Mouse (Mus musculus): ENCODE data around the gene Exoc5. TPM values are rescaled to one million over a fixed set of nuclear protein-coding genes. Genes with fewer than 3 reads are reported as not detected.
"Not testable (repeated sequence)": the region's sequence is repeated elsewhere in the genome, so short reads cannot be mapped to it uniquely, and the experiment has no call there.

Gene Exoc5
- polyA plus RNA-seq (2015; fragmentation: Nextera tagmentation; extraction: Ambion mirVana), result 11.8 and 12.6 TPM in 2 replicates

DNA sequence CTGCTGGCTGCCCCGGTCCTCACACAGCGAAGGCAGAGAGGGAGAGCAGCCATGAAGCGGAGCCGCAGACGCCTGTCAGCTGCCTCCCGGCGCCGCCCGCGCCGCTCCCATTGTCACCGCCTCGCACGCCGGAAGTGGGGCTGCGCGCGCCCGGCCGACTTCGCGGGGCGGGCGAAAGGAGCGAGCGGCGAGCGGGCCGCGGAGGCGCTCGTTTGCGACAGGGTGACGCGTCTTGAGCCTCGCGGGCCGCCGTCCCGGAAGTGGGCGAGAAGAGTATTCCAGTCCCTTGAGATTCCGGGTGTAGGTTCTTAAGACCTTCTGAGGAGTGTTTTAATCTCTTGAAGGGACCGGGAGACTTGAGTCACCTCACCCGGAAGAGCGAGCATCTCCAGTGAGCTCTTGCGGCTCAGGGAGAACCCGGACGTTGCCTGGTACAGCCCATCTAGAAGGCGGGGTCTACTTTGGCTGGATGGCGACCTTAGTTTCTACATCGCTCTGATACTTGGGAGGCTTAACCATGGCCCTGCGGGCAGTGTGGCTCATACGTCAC lies at the start of gene Exoc5:
Gene Exoc5, minus strand, starts transcription at position 380 of the 550 bp plus-strand sequence.
- no peak for TF ChIP-seq CTCF (IDR thresholded peaks at IDR 0.05; ENCODE audit: low read depth)
- no peak; the same call in 1 of the 2 replicates for TF ChIP-seq EP300 (IDR thresholded peaks at IDR 0.05; ENCODE audit: low read depth)
- Histone ChIP-seq H3K27me3 (ENCODE audit: insufficient read depth, low read length) (no peaks in the 10 kb centered on the region), H3K4me2 (ENCODE audit: low read depth, low read length) (peak within 1 kb of the TSS; percentile 78), H3K9ac (replicated peaks) (peak within 1 kb of the TSS; percentile 94), H3K4me1 (ENCODE audit: insufficient read depth) (peaks cover 17% of the 10 kb centered on the region), H3K9me3 (ENCODE audit: low read length) (no peaks in the 10 kb centered on the region), H3K36me3 (replicated peaks; ENCODE audit: insufficient read depth, low read length) (no peaks in the 10 kb centered on the region), H3K27ac (ENCODE audit: low read depth) (peak within 1 kb of the TSS; percentile 99), H3K4me3 (ENCODE audit: low read depth, low read length) (peak within 1 kb of the TSS; percentile 82)
- peak; percentile 95 for DNase-seq
- ATAC-seq, result peak; percentile 98
- WGBS (ENCODE audit: insufficient replicate concordance), result 1% methylated on average over 53 of the region's 53 CpGs

DNA sequence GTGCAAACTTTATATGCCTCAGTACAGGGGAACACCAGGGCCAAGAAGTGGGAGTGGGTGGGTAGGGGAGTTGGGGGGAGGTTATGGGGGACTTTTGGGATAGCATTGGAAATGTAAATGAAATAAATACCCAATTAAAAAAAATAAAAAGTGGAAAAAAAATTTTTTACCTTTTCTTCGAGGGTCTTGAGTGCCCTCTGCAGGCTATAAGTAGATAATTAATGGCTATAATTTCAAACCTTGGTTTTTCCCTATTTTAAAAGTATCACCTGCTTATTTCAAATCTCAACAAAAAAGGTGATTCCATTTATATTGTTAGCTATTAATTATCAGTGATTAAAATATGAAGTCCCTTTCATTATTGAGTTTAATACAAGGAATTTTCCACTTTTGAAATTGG lies 25.3 kb upstream of the Exoc5 start:
- H3K4me2 ChIP-seq (ENCODE audit: low read depth, low read length); H3K4me3 ChIP-seq (ENCODE audit: low read depth, low read length); H3K9me3 ChIP-seq (ENCODE audit: low read length); ATAC-seq; H3K27ac ChIP-seq (ENCODE audit: low read depth); DNase-seq; H3K4me1 ChIP-seq (ENCODE audit: insufficient read depth); H3K36me3 ChIP-seq (replicated peaks; ENCODE audit: insufficient read depth, low read length); H3K9ac ChIP-seq (replicated peaks); H3K27me3 ChIP-seq (ENCODE audit: insufficient read depth, low read length): not testable (repeated sequence)
- TF ChIP-seq CTCF (IDR thresholded peaks at IDR 0.05; ENCODE audit: low read depth), result 0 out of 2 replicates have a peak, but pooled peaks have one; percentile 10
- WGBS (ENCODE audit: insufficient replicate concordance), result 66% methylated on average over 1 of the region's 1 CpGs

DNA sequence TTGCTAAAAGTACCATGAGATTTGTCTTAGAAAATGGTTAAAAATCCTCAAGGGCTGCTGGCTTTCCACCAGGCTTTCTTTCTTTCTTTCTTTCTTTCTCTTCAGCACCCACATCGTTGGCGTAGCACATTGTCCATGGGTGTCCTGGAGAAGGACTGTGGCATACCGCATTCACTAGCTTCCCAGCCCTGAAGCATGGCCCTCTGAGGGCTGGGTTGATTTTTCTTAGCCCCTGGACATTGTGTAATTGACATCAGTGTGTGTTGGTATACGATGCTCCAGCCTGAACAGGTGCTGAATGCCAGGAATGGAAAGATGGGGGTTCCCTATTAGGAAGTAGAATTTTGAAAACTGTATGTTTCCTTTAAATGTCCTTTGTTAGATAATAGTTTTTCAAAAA lies 24.8 kb upstream of the Exoc5 start:
- ATAC-seq (no peak), DNase-seq (no peak)
- H3K4me1 ChIP-seq (ENCODE audit: insufficient read depth), result no peaks in the 10 kb centered on the region
- H3K36me3 ChIP-seq (replicated peaks; ENCODE audit: insufficient read depth, low read length), result 0 out of 2 replicates have a peak, but pooled peaks cover 3% of the 10 kb centered on the region
- no peaks in the 10 kb centered on the region for H3K9me3 ChIP-seq (ENCODE audit: low read length)
- H3K4me2 ChIP-seq (ENCODE audit: low read depth, low read length), result no peak overlapping the region
- no peaks in the 10 kb centered on the region for H3K27me3 ChIP-seq (ENCODE audit: insufficient read depth, low read length)
- no peak overlapping the region for H3K4me3 ChIP-seq (ENCODE audit: low read depth, low read length)
- no peak overlapping the region for H3K9ac ChIP-seq (replicated peaks)
- no peak overlapping the region for H3K27ac ChIP-seq (ENCODE audit: low read depth)
- TF ChIP-seq EP300 (IDR thresholded peaks at IDR 0.05; ENCODE audit: low read depth) (no peak), CTCF (IDR thresholded peaks at IDR 0.05; ENCODE audit: low read depth) (no peak)
- 94% methylated on average over 4 of the region's 4 CpGs for WGBS (ENCODE audit: insufficient replicate concordance)

DNA sequence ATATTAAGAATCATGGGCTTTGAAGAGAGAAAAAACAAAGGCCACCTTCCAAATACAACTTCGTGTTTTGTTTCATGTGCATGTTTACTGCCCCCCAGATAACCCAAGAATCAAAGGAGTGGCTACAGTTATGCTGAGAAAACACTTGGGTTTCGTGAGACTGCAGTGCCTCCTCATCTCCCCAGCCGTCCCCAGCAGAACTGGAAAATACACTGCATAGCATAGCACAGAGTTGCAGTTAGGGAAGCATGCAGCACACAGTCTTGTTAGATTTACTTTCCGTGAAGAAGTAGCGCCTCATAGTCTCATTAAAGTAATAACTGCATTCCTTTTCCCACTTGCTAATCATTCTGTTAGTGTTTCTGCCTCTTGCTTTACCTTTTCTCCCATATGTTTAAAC lies 23.6 kb upstream of the Exoc5 start:
- H3K36me3 ChIP-seq (replicated peaks; ENCODE audit: insufficient read depth, low read length), result 0 out of 2 replicates have a peak, but pooled peaks cover 5% of the 10 kb centered on the region
- no peaks in the 10 kb centered on the region for H3K9me3 ChIP-seq (ENCODE audit: low read length)
- TF ChIP-seq CTCF (IDR thresholded peaks at IDR 0.05; ENCODE audit: low read depth) (no peak), EP300 (IDR thresholded peaks at IDR 0.05; ENCODE audit: low read depth) (no peak)
- ATAC-seq, result no peak
- no peak overlapping the region for H3K27ac ChIP-seq (ENCODE audit: low read depth)
- H3K27me3 ChIP-seq (ENCODE audit: insufficient read depth, low read length), result no peaks in the 10 kb centered on the region
- H3K4me2 ChIP-seq (ENCODE audit: low read depth, low read length), result no peak overlapping the region
- WGBS (ENCODE audit: insufficient replicate concordance), result 76% methylated on average over 5 of the region's 5 CpGs
- H3K4me1 ChIP-seq (ENCODE audit: insufficient read depth), result no peaks in the 10 kb centered on the region
- H3K9ac ChIP-seq (replicated peaks), result no peak overlapping the region
- H3K4me3 ChIP-seq (ENCODE audit: low read depth, low read length), result no peak overlapping the region
- DNase-seq, result no peak

DNA sequence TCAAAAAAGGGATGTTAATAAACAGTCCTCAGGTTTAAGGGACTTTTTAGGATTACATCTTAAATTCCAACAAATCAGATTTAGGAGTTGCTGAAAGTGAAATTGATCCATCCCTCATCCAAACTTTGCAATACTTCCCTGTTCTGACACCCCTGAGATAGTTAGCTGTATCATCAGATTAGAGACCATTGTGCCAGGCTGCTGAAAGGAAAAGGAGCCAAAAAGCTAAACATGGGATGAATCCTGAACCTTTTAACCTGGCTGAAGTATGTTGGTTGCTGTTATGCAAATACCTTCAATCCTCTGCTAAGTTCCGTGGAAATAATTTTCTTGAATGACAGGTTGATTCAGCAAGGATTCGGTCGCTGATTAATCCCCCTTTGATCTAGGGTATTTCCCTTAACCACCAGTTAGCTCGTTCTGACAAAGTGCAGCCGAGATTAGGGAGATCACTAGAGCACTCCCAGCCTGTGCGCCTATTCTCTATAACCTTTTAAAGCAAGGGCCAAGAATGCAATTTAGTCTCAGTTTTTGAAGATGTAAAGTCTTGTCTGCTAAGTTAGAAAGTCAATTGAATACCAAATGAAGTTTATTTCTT lies 23.1 kb upstream of the Exoc5 start:
- TF ChIP-seq EP300 (IDR thresholded peaks at IDR 0.05; ENCODE audit: low read depth) (no peak), CTCF (IDR thresholded peaks at IDR 0.05; ENCODE audit: low read depth) (no peak)
- Histone ChIP-seq H3K27ac (ENCODE audit: low read depth) (no peak overlapping the region), H3K4me2 (ENCODE audit: low read depth, low read length) (no peak overlapping the region), H3K4me3 (ENCODE audit: low read depth, low read length) (no peak overlapping the region), H3K9ac (replicated peaks) (no peak overlapping the region), H3K36me3 (replicated peaks; ENCODE audit: insufficient read depth, low read length) (0 out of 2 replicates have a peak, but pooled peaks cover 5% of the 10 kb centered on the region), H3K27me3 (ENCODE audit: insufficient read depth, low read length) (no peaks in the 10 kb centered on the region), H3K4me1 (ENCODE audit: insufficient read depth) (no peaks in the 10 kb centered on the region), H3K9me3 (ENCODE audit: low read length) (no peaks in the 10 kb centered on the region)
- DNase-seq (no peak), ATAC-seq (no peak)
- 67% methylated on average over 6 of the region's 6 CpGs for WGBS (ENCODE audit: insufficient replicate concordance)

GRCm38 (mm10) chr14:49088155-49089048 lies 21.9 kb upstream of the Exoc5 start:
- H3K9me3 ChIP-seq (ENCODE audit: low read length), result no peaks in the 10 kb centered on the region
- WGBS (ENCODE audit: insufficient replicate concordance), result 80% methylated on average over 14 of the region's 14 CpGs
- ATAC-seq (no peak), DNase-seq (no peak)
- H3K36me3 ChIP-seq (replicated peaks; ENCODE audit: insufficient read depth, low read length), result peaks cover 6% of the 10 kb centered on the region; the same call in 1 of the 2 replicates
- no peaks in the 10 kb centered on the region for H3K27me3 ChIP-seq (ENCODE audit: insufficient read depth, low read length)
- H3K27ac ChIP-seq (ENCODE audit: low read depth), result no peak overlapping the region
- H3K4me3 ChIP-seq (ENCODE audit: low read depth, low read length), result no peak overlapping the region
- TF ChIP-seq CTCF (IDR thresholded peaks at IDR 0.05; ENCODE audit: low read depth) (no peak), EP300 (IDR thresholded peaks at IDR 0.05; ENCODE audit: low read depth) (no peak)
- no peaks in the 10 kb centered on the region for H3K4me1 ChIP-seq (ENCODE audit: insufficient read depth)
- H3K9ac ChIP-seq (replicated peaks), result no peak overlapping the region
- H3K4me2 ChIP-seq (ENCODE audit: low read depth, low read length), result no peak overlapping the region
